Mouse (Mus musculus): ENCODE measurements around the gene Ncs1. TPM values are rescaled to one million over a fixed set of nuclear protein-coding genes. Genes with fewer than 3 reads are reported as not detected.

Ncs1 gene
- total RNA-seq (2023): 1 to 10 TPM in 1 of 2 experiments, under 1 TPM in 1; 0.44 to 1.8 TPM

GRCm38 (mm10) chr2:31245491-31246141 lies at the start of gene Ncs1:
Ncs1 (plus strand) TSS chr2:31245823.

GRCm38 (mm10) chr2:31314007-31314465 lies 68.4 kb downstream of the Ncs1 start, which contains the start of gene Hmcn2:
Hmcn2 (plus strand) TSS chr2:31314415.

Other genes starting within 250 kb of the Ncs1 start
- gene Fnbp1, start 103.8 kb upstream of the Ncs1 start, total RNA-seq (2023): 100 to 1,000 TPM; 228 to 231 TPM
- 10 to 100 TPM; 53.8 to 66.0 TPM for gene Gpr107, start 93.5 kb upstream of the Ncs1 start, total RNA-seq (2023)
- not detected for gene Hmcn2, start 68.6 kb downstream of the Ncs1 start, total RNA-seq (2023)
- gene Ass1, start 224.4 kb downstream of the Ncs1 start, total RNA-seq (2023): 100 to 1,000 TPM in 1 of 2 experiments, 10 to 100 TPM in 1; 95.8 to 108 TPM

Measured in T-cell, adult 66 days (primary cell).